Mouse (Mus musculus) hindbrain, embryonic 14.5 days (tissue): ENCODE measurements around the gene Acad10. TPM values are rescaled to one million over a fixed set of nuclear protein-coding genes. Genes with fewer than 3 reads are reported as not detected.

ENCODE experiments used
- ATAC-seq: fragments of 200-750 bp; cut with Nextera tagmentation; 2 replicates; pipeline ENCODE4 v1.8.0; 2017; ENCODE audit warnings: moderate number of reproducible peaks, mild to moderate bottlenecking, moderate TSS enrichment, moderate library complexity; ENCODE audit not compliant: low FRiP score
- DNase-seq: peaks from one replicate; pipeline ENCODE4 v3.0.0-alpha.2; 2015; ENCODE audit warnings: low spot score
- H3K27ac ChIP-seq: fragments of 300-500 bp; sonication (generic); 2 replicates; pipeline ENCODE4 v1.5.1; 2014; ENCODE audit warnings: mild to moderate bottlenecking, moderate library complexity
- H3K27me3 ChIP-seq: fragments of 300-500 bp; sonication (generic); 2 replicates; pipeline ENCODE4 v1.6.1; 2014; ENCODE audit warnings: mild to moderate bottlenecking, low read length, mixed read lengths; ENCODE audit not compliant: control insufficient read depth, insufficient read depth
- H3K36me3 ChIP-seq: fragments of 300-500 bp; sonication (generic); replicated peaks from 2 replicates; pipeline ENCODE4 v1.6.1; 2014; ENCODE audit not compliant: control insufficient read depth, insufficient read depth
- H3K4me1 ChIP-seq: fragments of 300-500 bp; sonication (generic); replicated peaks from 2 replicates; pipeline ENCODE4 v1.6.1; 2014; ENCODE audit warnings: antibody characterized with exemption, low read length, mixed read lengths; ENCODE audit not compliant: control insufficient read depth, insufficient read depth
- H3K4me2 ChIP-seq: fragments of 300-500 bp; sonication (generic); replicated peaks from 2 replicates; pipeline ENCODE4 v1.6.1; 2014; ENCODE audit warnings: mild to moderate bottlenecking, moderate library complexity
- H3K4me3 ChIP-seq: fragments of 300-500 bp; sonication (generic); replicated peaks from 2 replicates; pipeline ENCODE4 v1.5.1; 2014; ENCODE audit warnings: mild to moderate bottlenecking, low read length
- H3K9ac ChIP-seq: fragments of 300-500 bp; sonication (generic); 2 replicates; pipeline ENCODE4 v1.6.1; 2014
- H3K9me3 ChIP-seq: fragments of 300-500 bp; sonication (generic); 2 replicates; pipeline ENCODE4 v1.6.1; 2016; ENCODE audit warnings: low read length; ENCODE audit not compliant: control insufficient read depth
- WGBS: fragments of 180-500 bp; shearing (Covaris S2); extraction: QIAGEN DNeasy Blood & Tissue Kit; methylation state at CpG from one replicate; pipeline ENCODE4 v1.1.7; 2014; 5-methylcytosine and 5-hydroxymethylcytosine counted together
- polyA plus RNA-seq: library from polyadenylated mRNA; unstranded; fragments of >200 nt; fragmentation: Nextera tagmentation; extraction: Ambion mirVana; gene quantifications from 2 replicates; pipeline ENCODE4 v1.2.1, GENCODE M21; 2014

Gene Acad10
- polyA plus RNA-seq, 1 experiment from 2014 or later = 1.7 TPM

- WGBS = 95% methylated on average over 10 of the region's 10 CpGs
- H3K27me3 ChIP-seq = no peaks in the 10 kb centered on the region
- no peaks in the 10 kb centered on the region for H3K36me3 ChIP-seq
- H3K4me2 ChIP-seq = no peak overlapping the region
- no peak for DNase-seq
- ATAC-seq = no peak
- H3K27ac ChIP-seq = no peak overlapping the region
- H3K9me3 ChIP-seq = no peaks in the 10 kb centered on the region
- no peak overlapping the region for H3K4me3 ChIP-seq
- no peaks in the 10 kb centered on the region for H3K4me1 ChIP-seq
- H3K9ac ChIP-seq = no peak overlapping the region
Observed at GRCm38 (mm10) chr5:121585005-121585404, 75.3 kb downstream of the Acad10 start.

GRCm38 (mm10) chr5:121583765-121584501, 76.4 kb downstream of the Acad10 start:
- no peak overlapping the region for H3K27ac ChIP-seq
- 55% methylated on average over 12 of the region's 12 CpGs for WGBS
- peaks cover 8% of the 10 kb centered on the region for H3K36me3 ChIP-seq
- no peak for DNase-seq
- no peaks in the 10 kb centered on the region for H3K4me1 ChIP-seq
- H3K4me3 ChIP-seq = no peak overlapping the region
- H3K9ac ChIP-seq = no peak overlapping the region
- ATAC-seq = no peak
- no peaks in the 10 kb centered on the region for H3K9me3 ChIP-seq
- no peaks in the 10 kb centered on the region for H3K27me3 ChIP-seq
- no peak overlapping the region for H3K4me2 ChIP-seq

- Histone ChIP-seq H3K9me3 (no peaks in the 10 kb centered on the region), H3K27me3 (no peaks in the 10 kb centered on the region), H3K27ac (no peak overlapping the region), H3K9ac (no peak overlapping the region), H3K4me2 (no peak overlapping the region), H3K4me3 (no peak overlapping the region), H3K36me3 (peaks cover 25% of the 10 kb centered on the region), H3K4me1 (no peaks in the 10 kb centered on the region)
- no peak for DNase-seq
- ATAC-seq = no peak
- WGBS = 93% methylated on average over 8 of the region's 8 CpGs
Observed at GRCm38 (mm10) chr5:121581945-121582344, 78.4 kb downstream of the Acad10 start.

- Histone ChIP-seq H3K4me3 (no peak overlapping the region), H3K36me3 (peaks cover 55% of the 10 kb centered on the region), H3K27me3 (no peaks in the 10 kb centered on the region), H3K27ac (no peak overlapping the region), H3K4me2 (no peak overlapping the region), H3K9me3 (no peaks in the 10 kb centered on the region), H3K4me1 (no peaks in the 10 kb centered on the region), H3K9ac (no peak overlapping the region)
- DNase-seq (no peak), ATAC-seq (no peak)
- WGBS = 92% methylated on average over 11 of the region's 11 CpGs
Observed at GRCm38 (mm10) chr5:121576927-121577488, 83.3 kb downstream of the Acad10 start.

- H3K36me3 ChIP-seq = peaks cover 67% of the 10 kb centered on the region
- no peaks in the 10 kb centered on the region for H3K27me3 ChIP-seq
- H3K4me3 ChIP-seq = no peak overlapping the region
- WGBS = 96% methylated on average over 11 of the region's 11 CpGs
- H3K9me3 ChIP-seq = no peaks in the 10 kb centered on the region
- no peak overlapping the region for H3K27ac ChIP-seq
- no peak overlapping the region for H3K4me2 ChIP-seq
- no peak for ATAC-seq
- no peaks in the 10 kb centered on the region for H3K4me1 ChIP-seq
- H3K9ac ChIP-seq = no peak overlapping the region
- no peak for DNase-seq
Observed at GRCm38 (mm10) chr5:121575867-121576266, 84.4 kb downstream of the Acad10 start.

- Histone ChIP-seq H3K4me3 (no peak overlapping the region), H3K9me3 (no peaks in the 10 kb centered on the region), H3K27me3 (no peaks in the 10 kb centered on the region), H3K4me1 (no peaks in the 10 kb centered on the region), H3K9ac (no peak overlapping the region), H3K4me2 (no peak overlapping the region), H3K27ac (no peak overlapping the region), H3K36me3 (peaks cover 74% of the 10 kb centered on the region)
- no peak for DNase-seq
- no peak for ATAC-seq
- WGBS = 90% methylated on average over 13 of the region's 13 CpGs
Observed at GRCm38 (mm10) chr5:121574145-121574544, 86.2 kb downstream of the Acad10 start.

Other genes with a start within 250 kb of the Acad10 start
- gene Tmem116, start 208.6 kb downstream of the Acad10 start, polyA plus RNA-seq = 1.2 and 1.9 TPM in 2 replicates
- gene Erp29, start 208.0 kb downstream of the Acad10 start, polyA plus RNA-seq = 146 and 147 TPM in 2 replicates
- gene Adam1b, start 157.1 kb downstream of the Acad10 start, polyA plus RNA-seq = not detected in 2 replicates
- 4.4 and 5.0 TPM in 2 replicates for gene Adam1a, start 115.0 kb downstream of the Acad10 start, polyA plus RNA-seq
- gene Gm42878, start 115.0 kb downstream of the Acad10 start, polyA plus RNA-seq = not detected in 2 replicates
- 58.9 and 66.6 TPM in 2 replicates for gene Mapkapk5, start 114.6 kb downstream of the Acad10 start, polyA plus RNA-seq
- gene Aldh2, start 66.7 kb downstream of the Acad10 start, polyA plus RNA-seq = 54.5 and 58.7 TPM in 2 replicates
- 1.2 and 1.5 TPM in 2 replicates for gene Acad12, start 41.6 kb downstream of the Acad10 start, polyA plus RNA-seq
- gene Brap, start within 50 bp of the Acad10 start, polyA plus RNA-seq = 41.5 and 47.3 TPM in 2 replicates
- gene Atxn2, start 50.8 kb upstream of the Acad10 start, polyA plus RNA-seq = 81.6 and 90.5 TPM in 2 replicates
- gene Sh2b3, start 177.1 kb upstream of the Acad10 start, polyA plus RNA-seq = 8.8 and 9.1 TPM in 2 replicates
- gene Pheta1, start 188.5 kb upstream of the Acad10 start, polyA plus RNA-seq = 28.7 and 32.3 TPM in 2 replicates